Mouse (Mus musculus) WW6 (cell line): ENCODE data around the gene Stambpl1.

Experiments used
- DNase-seq: peaks from one replicate; pipeline ENCODE4 v3.0.0-alpha.2; 2013; ENCODE audit warnings: low read depth, low spot score

The Stambpl1 gene

GRCm38 (mm10) chr19:34284383-34284782 is 92.4 kb downstream of the Stambpl1 start:
- no peak for DNase-seq

- no peak for DNase-seq
These were observed 92.8 kb downstream of the Stambpl1 start for GRCm38 (mm10) chr19:34284826-34285225.

- DNase-seq, result no peak
These were observed 95.2 kb downstream of the Stambpl1 start for GRCm38 (mm10) chr19:34287221-34287620.

GRCm38 (mm10) chr19:34287656-34288415 is 95.8 kb downstream of the Stambpl1 start:
- no peak for DNase-seq

GRCm38 (mm10) chr19:34288696-34289095 is 96.7 kb downstream of the Stambpl1 start:
- DNase-seq, result no peak
